Mouse (Mus musculus) layer of hippocampus, adult 2 months (tissue): ENCODE results near the gene Rpl11. TPM values are rescaled to one million over a fixed set of nuclear protein-coding genes. Genes with fewer than 3 reads are reported as not detected.
A peak's percentile ranks its signal among the peaks of the same experiment; 100 is the strongest.
"Not testable (repeated sequence)": the region's sequence is repeated elsewhere in the genome, so short reads cannot be mapped to it uniquely, and the experiment has no call there.

Experiments used
- DNase-seq, 2 experiments: peaks; one replicate each; pipeline ENCODE4 v3.0.0; 2022; ENCODE audit warnings: low spot score in 2 of 2
- H3K27ac ChIP-seq: fragments of 200-600 bp; 2 replicates; pipeline ENCODE4 v1.8.1; 2022
- H3K4me3 ChIP-seq: fragments of 200-600 bp; 2 replicates; pipeline ENCODE4 v1.8.1; 2022; ENCODE audit warnings: mild to moderate bottlenecking
- CTCF ChIP-seq: fragments of 200-600 bp; conservative IDR thresholded peaks from 2 replicates; pipeline ENCODE4 v1.8.1; 2022; ENCODE audit warnings: antibody characterized with exemption, mild to moderate bottlenecking, moderate library complexity
- long read RNA-seq, 2 experiments: library from polyadenylated mRNA; stranded (forward); transcript quantifications; one replicate each; pipeline ENCODE4 v2.0.0; 2021; ENCODE audit warnings: borderline mapping rate in 2 of 2
- total RNA-seq, 2 experiments: library from RNA; stranded (reverse); gene quantifications; 2 replicates each; pipeline ENCODE4 v1.2.3; 2021

The Rpl11 gene
- total RNA-seq = 100 to 1,000 TPM; 291 to 317 TPM
- long read RNA-seq, experiment 1, transcript Rpl11-201 (6 exons, 833 nt) = major isoform, 93 of 120 reads
- long read RNA-seq, experiment 1, transcript Rpl11-202 (5 exons, 807 nt) = minor isoform, 9 of 120 reads
- long read RNA-seq, experiment 1, partial matches to known transcripts = 7 of 120 reads
- long read RNA-seq, experiment 1, other reads (novel, unspliced or antisense) = 8 of 120 reads
- long read RNA-seq, experiment 2, transcript Rpl11-204 (2 exons, 317 nt) = minor isoform, 5 of 150 reads
- long read RNA-seq, experiment 2, transcript Rpl11-201 (6 exons, 833 nt) = major isoform, 123 of 150 reads
- long read RNA-seq, experiment 2, transcript Rpl11-202 (5 exons, 807 nt) = minor isoform, 11 of 150 reads
- long read RNA-seq, experiment 2, partial matches to known transcripts = 3 of 150 reads
- long read RNA-seq, experiment 2, other reads (novel, unspliced or antisense) = 8 of 150 reads

- Histone ChIP-seq H3K4me3 (peak within 1 kb of the TSS; percentile 98), H3K27ac (peak within 1 kb of the TSS; percentile 96)
- TF ChIP-seq CTCF = peak; percentile 96
- DNase-seq = peak; percentile 89 to 95
These were observed at the start of gene Rpl11 for GRCm38 (mm10) chr4:136053247-136053596. TSS of gene Rpl11 (minus strand) at chr4:136053428.

GRCm38 (mm10) chr4:136101753-136102152 is 48.5 kb upstream of the Rpl11 start:
- H3K27ac ChIP-seq, H3K4me3 ChIP-seq, DNase-seq: not testable (repeated sequence)

- no peak for TF ChIP-seq CTCF
- DNase-seq = no peak
- Histone ChIP-seq H3K27ac (no peak overlapping the region), H3K4me3 (no peak overlapping the region)
These were observed 47.3 kb upstream of the Rpl11 start for GRCm38 (mm10) chr4:136100396-136101070.

- no peak for TF ChIP-seq CTCF
- Histone ChIP-seq H3K27ac (no peak overlapping the region), H3K4me3 (no peak overlapping the region)
- DNase-seq = no peak
These were observed 45.2 kb upstream of the Rpl11 start for GRCm38 (mm10) chr4:136098446-136098845.

GRCm38 (mm10) chr4:136096446-136097113 is 43.4 kb upstream of the Rpl11 start:
- H3K4me3 ChIP-seq = no peak overlapping the region
- no peak for TF ChIP-seq CTCF
- no peak for DNase-seq
- no peak overlapping the region for H3K27ac ChIP-seq

- Histone ChIP-seq H3K4me3 (no peak overlapping the region), H3K27ac (peak overlapping the region; percentile 65; the same call in 1 of the 2 replicates)
- DNase-seq = no peak
- TF ChIP-seq CTCF = no peak
These were observed 42.4 kb upstream of the Rpl11 start for GRCm38 (mm10) chr4:136095490-136096105.

GRCm38 (mm10) chr4:136094519-136095219 is 41.4 kb upstream of the Rpl11 start:
- peak; percentile 22 to 54 for DNase-seq
- peak overlapping the region; percentile 68 for H3K27ac ChIP-seq
- TF ChIP-seq CTCF = no peak
- H3K4me3 ChIP-seq = no peak overlapping the region

- TF ChIP-seq CTCF = peak; percentile 49
- no peak for DNase-seq
- H3K27ac ChIP-seq = no peak overlapping the region
- no peak overlapping the region for H3K4me3 ChIP-seq
These were observed 39.3 kb upstream of the Rpl11 start for GRCm38 (mm10) chr4:136092498-136092897.

- H3K27ac ChIP-seq = no peak overlapping the region
- DNase-seq = no peak
- H3K4me3 ChIP-seq = no peak overlapping the region
- TF ChIP-seq CTCF = no peak
These were observed 38.1 kb upstream of the Rpl11 start for GRCm38 (mm10) chr4:136091346-136091745.

- no peak for DNase-seq
- Histone ChIP-seq H3K27ac (no peak overlapping the region), H3K4me3 (no peak overlapping the region)
- no peak for TF ChIP-seq CTCF
These were observed 36.7 kb upstream of the Rpl11 start for GRCm38 (mm10) chr4:136089748-136090583.

- no peak overlapping the region for H3K4me3 ChIP-seq
- no peak overlapping the region for H3K27ac ChIP-seq
- TF ChIP-seq CTCF = no peak
- DNase-seq = no peak
These were observed 35.9 kb upstream of the Rpl11 start for GRCm38 (mm10) chr4:136088971-136089747.
